Mouse (Mus musculus) granulocyte monocyte progenitor cell, adult 5-6 weeks (primary cell): ENCODE measurements around the gene Runx1. TPM values are rescaled to one million over a fixed set of nuclear protein-coding genes. Genes with fewer than 3 reads are reported as not detected.
A peak's percentile ranks its signal among the peaks of the same experiment; 100 is the strongest.

Experiments
- ATAC-seq: replicated peaks from 2 replicates; pipeline ENCODE4 v1.8.0; 2016; ENCODE audit warnings: mild to moderate bottlenecking, moderate TSS enrichment, inconsistent platforms; ENCODE audit not compliant: poor library complexity, severe bottlenecking
- total RNA-seq, 2 experiments: library from RNA; stranded (forward) in 1 of 2; stranded (reverse) in 1 of 2; fragments of 200-712, 200-1000 nt in 1 of 2; fragments of >200 nt in 1 of 2; fragmentation: Nextera tagmentation in 1 of 2; gene quantifications; 2 replicates each; pipeline ENCODE4 v1.2.3; 2014 to 2017

The Runx1 gene
- total RNA-seq, 2 experiments from 2014 or later, result 66.4 to 137 TPM

DNA sequence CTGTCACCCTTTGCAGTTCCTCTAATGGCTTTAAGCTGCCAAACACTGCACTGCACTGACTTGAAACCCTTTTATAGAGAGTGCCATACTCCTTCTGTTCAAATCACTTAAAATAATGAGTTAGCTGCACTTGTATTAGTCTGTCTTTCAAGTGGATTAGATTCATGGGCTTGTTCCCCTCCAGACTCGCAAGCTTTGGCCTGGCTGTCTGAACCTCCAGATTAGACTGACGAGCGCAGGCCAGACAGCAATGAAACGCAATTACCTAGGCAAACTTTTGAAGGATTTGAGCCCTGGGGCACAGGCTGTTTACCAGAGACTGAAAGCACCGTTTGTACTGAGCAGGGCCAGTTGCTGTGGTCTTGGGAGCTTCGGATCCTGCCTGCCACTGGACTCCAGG lies 198.7 kb downstream of the Runx1 start:
- no peak for ATAC-seq

DNA sequence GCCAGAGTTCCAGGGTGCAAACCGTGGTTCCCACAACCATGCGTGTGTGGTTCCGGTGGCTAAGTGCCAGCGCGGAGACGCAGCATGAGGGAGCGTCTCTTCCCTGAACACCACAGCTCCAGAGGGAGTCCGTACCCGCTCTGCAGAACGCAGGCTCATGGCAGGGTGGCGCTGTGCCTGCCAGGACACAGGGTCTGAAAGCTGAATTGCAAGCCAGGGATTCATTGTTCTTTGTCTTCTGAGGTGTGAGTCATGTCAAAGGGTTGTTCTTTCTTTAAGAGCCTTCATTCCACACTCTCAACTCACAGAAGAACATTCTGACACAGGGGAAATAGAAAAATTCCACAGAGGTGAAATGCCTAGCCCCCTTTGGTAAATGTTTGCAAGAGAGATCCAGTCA lies 202.0 kb downstream of the Runx1 start:
- ATAC-seq, result no peak

GRCm38 (mm10) chr16:92621859-92622258 lies 204.1 kb downstream of the Runx1 start:
- ATAC-seq, result no peak

GRCm38 (mm10) chr16:92620841-92621518 lies 205.0 kb downstream of the Runx1 start:
- ATAC-seq, result peak; percentile 86

GRCm38 (mm10) chr16:92616839-92617238 lies 209.1 kb downstream of the Runx1 start:
- ATAC-seq, result no peak

GRCm38 (mm10) chr16:92615234-92615799 lies 210.6 kb downstream of the Runx1 start:
- peak; percentile 75 for ATAC-seq

DNA sequence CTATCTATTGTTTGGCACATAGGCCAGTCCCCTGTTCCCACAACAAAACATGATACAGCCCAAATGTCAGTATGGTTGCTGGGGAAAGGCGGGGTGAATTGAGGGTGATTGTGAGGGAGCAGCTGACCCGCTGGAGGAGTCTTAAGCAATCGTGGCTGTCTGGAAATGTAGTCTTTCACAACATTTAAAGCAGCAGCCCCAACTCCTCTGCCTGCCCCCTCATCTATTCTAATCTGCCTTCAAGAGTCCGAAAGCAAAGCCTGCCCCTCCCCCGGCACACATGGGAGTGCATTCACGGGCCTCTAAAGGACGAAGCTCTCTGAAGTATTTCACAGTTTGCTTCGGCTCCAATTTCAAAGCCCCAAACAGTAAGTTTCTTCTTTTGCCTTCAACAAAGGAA lies 213.4 kb downstream of the Runx1 start:
- ATAC-seq, result peak; percentile 81

GRCm38 (mm10) chr16:92611641-92612149 lies 214.3 kb downstream of the Runx1 start:
- no peak for ATAC-seq

DNA sequence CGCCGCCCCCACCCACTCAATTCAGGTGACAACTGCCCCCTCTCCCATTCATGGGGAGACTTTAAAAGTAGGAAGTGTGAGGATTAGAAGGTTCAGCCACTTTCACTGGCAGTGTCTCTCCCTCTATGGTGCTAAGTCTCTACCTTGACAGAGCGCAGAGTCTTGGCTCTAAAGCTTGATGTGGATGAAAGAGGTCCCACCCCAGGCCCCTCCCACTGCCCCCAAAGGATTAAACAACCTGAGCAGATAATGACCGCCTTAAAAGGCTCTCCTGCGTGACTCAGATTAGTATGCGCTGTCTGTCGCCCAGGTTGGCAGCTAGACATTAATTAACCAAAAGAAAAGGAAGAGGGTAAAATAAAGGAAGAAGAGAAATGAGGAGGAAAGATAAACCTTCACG lies 215.5 kb downstream of the Runx1 start:
- no peak for ATAC-seq

DNA sequence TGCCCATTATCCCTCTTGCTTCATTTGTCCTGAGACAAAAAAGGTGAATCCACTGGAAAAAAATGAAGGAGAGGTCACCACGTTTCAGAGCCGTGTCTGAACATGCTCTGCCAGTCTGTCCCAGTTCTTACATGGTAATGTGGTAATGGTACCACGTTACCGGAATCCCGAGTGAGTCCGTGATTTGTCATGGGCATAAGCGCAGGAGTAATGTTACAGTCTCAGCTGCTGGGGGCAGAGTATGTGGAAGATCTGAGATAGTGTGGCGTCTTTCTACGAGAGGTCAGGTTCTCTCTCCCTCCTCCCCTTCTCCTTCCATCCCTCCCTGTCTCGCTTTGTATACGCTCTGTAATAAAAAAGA lies 216.3 kb downstream of the Runx1 start:
- no peak for ATAC-seq

DNA sequence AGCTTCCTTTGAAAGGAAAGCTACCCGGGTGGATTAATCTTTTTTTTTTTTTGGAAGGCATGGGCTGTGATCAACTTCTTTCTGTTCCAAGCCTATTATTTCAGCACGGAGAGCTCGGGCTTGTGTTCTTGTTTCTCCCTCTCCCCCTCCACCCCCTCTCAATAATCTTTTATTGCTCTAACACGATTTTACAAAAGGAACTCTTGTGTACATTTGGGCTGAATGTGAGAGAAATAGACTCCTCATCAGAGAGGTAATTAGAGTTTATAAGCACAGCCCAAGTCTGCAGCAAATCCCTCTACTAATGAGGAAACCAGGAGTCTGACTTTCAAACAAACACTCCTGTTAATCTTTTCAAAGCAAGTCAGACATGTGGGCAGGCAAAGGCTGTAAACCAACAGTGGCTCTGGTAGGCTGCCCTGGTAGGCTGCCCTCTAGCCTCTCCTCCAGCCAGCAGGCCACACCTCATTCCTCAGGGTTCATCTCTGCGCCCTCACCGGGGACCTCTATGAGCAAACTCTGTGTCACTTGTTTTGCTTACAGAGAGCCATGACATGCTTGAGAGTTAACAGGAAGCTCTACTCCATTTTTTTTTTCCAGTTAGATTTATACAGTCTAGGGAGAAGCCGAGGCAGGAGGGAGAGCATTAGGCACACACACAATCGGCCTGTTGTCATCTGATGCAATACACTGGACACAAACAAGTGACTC lies 216.8 kb downstream of the Runx1 start:
- ATAC-seq, result no peak

DNA sequence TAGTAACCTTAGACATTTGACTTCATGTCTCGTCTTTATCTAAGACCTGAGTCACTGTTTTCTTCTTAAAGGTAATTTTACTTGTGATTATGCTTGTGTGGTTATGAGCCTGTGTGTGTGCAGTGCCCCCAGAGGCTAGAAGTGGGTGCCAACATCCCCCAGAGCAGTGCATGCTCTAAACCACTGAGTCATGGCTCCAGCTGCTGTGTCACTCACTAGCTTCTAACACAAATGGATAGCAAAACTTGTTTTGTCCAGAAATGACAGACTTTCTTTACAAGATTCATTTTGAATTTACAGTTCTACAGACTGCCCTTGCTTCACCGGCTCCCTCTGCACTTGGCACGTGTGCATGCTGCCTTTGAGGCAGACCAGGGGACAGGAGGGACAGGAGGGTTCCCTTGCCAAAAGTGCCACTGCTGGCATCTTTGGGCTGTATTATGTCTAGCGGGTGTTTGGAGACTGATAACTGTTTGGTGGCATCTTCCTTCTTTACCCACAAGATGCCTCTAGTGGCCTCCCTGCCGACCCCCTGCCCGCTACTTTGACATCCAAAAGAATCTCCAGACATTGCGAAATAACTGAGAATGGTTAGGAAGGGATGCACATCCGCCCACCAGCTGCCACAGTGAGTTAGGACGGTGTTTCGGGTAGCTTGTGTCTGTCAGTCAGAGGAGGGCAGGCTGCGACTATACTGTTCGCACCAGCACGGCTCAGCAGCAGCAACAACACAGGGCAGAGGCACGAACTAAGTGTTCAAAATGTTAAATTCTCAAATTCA lies 217.6 kb downstream of the Runx1 start:
- no peak for ATAC-seq

DNA sequence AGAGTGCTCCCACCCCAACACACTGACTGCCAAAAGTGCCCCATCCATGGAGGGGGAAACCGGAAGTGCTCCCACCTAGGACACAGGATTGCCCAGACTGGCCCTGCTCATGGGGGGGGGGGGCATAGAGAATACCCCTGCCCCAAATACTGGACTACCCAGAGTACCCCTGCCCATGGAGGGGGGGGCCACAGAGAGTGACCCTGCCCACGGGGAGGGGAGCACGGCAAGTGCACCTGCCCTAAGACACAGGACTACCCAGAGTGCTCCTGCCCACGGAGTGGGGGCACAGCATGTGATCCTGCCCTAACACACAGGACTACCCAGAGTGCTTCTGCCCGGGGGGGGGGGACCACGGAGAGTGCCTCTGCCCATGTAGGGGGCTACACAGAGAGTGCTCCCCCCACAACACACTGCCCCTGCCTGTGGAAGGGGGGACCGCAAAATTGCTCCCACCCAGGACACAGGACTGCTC lies 219.4 kb downstream of the Runx1 start:
- ATAC-seq, result no peak

DNA sequence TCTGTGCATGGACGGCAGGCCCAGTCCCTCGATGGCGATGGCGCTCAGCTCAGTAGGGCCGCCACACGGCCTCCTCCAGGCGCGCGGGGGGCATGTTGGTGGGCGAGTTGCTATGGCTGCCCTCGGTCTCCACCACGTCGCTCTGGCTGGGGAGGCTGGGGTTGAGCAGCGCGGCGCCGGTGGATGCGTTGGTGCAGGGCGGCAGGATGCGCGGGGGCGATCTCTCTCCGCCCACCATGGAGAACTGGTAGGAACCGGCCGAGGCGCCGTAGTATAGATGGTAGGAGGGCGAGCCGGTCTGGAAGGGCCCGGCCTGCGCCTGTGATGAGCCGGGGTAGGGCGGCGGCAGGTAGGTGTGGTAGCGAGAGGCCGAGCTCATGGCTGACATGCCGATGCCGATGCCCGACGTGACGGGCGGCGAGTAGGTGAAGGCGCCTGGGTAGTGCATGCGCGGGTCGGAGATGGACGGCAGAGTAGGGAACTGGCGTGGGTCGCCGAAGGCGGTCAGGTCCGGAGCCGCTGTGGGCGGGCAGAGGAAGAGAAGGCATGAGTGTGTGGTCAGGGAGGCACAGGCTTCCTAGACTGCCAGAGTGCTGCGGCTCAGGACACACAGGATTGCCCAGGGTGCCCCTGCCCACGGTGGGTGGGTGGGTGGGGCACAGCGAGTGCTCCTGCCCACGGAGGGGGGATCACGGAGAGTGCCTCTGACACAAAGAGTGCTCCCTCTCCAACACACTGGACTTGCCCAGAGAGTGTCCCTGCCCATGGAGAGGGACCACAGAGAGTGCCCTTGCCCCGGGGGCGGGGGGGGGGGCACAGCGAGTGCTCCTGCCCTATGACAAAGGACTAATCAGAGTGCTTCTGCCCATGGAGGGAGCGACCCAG lies 220.1 kb downstream of the Runx1 start:
- ATAC-seq, result no peak

DNA sequence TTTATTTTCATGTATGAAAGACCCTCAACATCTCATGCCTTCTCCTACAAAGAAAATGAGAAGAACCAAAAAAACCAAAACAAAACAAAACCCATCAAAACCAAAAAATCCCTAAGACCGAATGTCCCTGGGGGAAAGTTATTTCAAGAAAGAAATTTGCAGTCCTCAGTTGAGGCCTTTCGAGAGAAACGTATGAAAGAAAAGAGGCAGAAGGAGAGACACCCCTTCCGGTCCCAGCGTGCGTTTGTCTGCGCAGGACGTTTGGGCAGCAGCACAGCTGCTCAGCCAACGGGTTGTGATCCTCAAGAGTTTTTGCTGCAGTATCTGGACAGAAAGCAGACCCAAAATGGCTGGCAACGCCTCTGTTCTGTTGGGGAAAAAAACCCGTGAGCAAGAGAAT lies 223.4 kb downstream of the Runx1 start:
- ATAC-seq, result no peak

DNA sequence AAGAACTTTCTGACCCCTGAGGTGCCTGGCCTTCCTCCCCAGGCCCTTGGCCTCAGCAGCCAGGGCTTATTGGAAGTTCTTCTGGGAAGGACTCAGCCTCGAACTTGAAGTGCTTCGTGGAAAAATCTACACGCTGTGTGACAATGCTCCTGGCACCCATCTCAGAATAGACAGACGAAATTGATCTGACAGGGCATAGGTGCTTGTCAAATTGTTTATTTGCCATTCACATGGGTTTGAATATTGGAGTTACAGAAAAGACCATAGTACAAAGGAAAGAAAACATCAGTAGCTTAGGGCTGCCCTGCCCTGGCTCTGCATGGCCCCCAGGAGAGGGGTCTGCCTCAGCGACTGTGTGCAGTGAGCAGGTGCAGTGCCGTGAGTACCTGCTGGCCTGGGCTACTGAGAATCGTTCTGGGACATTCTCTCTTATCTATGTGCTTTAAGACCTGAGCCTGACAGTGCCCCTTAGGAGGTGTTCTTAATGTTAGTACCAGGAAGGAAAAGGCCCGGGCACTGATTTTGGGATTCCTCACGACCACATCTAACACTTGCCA lies 224.6 kb downstream of the Runx1 start:
- no peak for ATAC-seq

GRCm38 (mm10) chr16:92599451-92599850 lies 226.5 kb downstream of the Runx1 start:
- ATAC-seq, result no peak

DNA sequence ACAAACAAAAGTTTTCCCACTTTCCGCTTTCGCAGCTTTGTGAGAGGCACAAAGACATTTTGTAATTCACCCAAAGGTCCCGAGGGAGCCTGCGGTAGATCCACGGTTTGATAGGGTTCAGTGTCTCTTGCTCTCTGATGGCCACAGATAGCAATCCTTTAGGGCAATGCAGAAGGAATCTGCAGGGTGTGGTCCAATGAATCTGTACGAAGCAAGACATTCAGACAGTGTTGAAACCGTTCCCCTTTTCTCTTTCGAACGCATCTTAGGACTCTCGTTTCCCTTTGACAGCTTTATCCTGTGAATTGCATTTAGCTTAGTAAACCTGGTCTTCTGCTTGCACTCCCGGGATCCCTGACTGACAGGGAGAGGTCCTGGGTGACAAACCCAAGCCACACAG lies 228.3 kb downstream of the Runx1 start:
- ATAC-seq, result peak; percentile 66

DNA sequence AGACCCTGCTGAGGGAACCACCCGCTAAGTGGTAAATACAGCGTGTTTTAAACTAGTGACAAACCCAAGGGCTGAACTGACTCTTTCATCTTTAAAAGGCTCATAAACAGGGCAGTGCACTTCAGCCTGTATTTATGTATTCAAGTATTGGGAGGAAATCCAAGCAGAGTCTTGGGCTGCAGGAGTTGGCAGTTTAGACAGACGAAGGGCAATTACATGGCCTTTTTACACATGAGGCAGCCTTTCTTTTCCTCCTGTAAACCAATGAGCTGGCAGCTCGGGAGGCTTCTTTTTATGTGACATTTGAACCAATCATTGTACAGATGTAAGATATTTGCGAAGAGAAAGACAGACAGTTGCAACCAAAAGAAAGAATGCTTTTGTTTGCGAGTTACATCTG lies 233.7 kb downstream of the Runx1 start:
- no peak for ATAC-seq
